Mouse (Mus musculus): Measurements from ENCODE around the gene Rps26.
A peak's percentile ranks its signal among the peaks of the same experiment; 100 is the strongest.

The Rps26 gene

GRCm38 (mm10) chr10:128626311-128627310 lies at the start of gene Rps26:
Rps26 (minus strand) TSS chr10:128626747.
- peak; percentile 91 to 96 for DNase-seq

GRCm38 (mm10) chr10:128674469-128675008 lies 48.0 kb upstream of the Rps26 start:
- peak in 1 of 2 experiments; percentile 24 for DNase-seq

- peak; percentile 86 to 88 for DNase-seq
Measured at GRCm38 (mm10) chr10:128673763-128674468, 47.4 kb upstream of the Rps26 start, which contains the start of gene Suox. Suox (minus strand) TSS chr10:128674073.

- no peak for DNase-seq
Measured at GRCm38 (mm10) chr10:128671148-128671547, 44.6 kb upstream of the Rps26 start.

- DNase-seq = peak; percentile 64 to 80
Measured at GRCm38 (mm10) chr10:128668790-128669672, 42.5 kb upstream of the Rps26 start.

- no peak for DNase-seq
Measured at GRCm38 (mm10) chr10:128665806-128666205, 39.3 kb upstream of the Rps26 start.

GRCm38 (mm10) chr10:128665307-128665706 lies 38.8 kb upstream of the Rps26 start:
- DNase-seq = no peak

- no peak for DNase-seq
Measured at GRCm38 (mm10) chr10:128664808-128665207, 38.3 kb upstream of the Rps26 start.

- no peak for DNase-seq
Measured at GRCm38 (mm10) chr10:128663441-128664220, 37.1 kb upstream of the Rps26 start.

GRCm38 (mm10) chr10:128662465-128662864 lies 35.9 kb upstream of the Rps26 start:
- DNase-seq = no peak

- DNase-seq = no peak
Measured at GRCm38 (mm10) chr10:128659490-128659889, 32.9 kb upstream of the Rps26 start.

- DNase-seq = no peak
Measured at GRCm38 (mm10) chr10:128657844-128658243, 31.3 kb upstream of the Rps26 start.

GRCm38 (mm10) chr10:128656731-128657130 lies 30.2 kb upstream of the Rps26 start:
- no peak for DNase-seq

- peak in 1 of 2 experiments; percentile 45 for DNase-seq
Measured at GRCm38 (mm10) chr10:128655254-128655653, 28.7 kb upstream of the Rps26 start.

GRCm38 (mm10) chr10:128653866-128654265 lies 27.3 kb upstream of the Rps26 start:
- DNase-seq = no peak

- DNase-seq = peak in 1 of 2 experiments; percentile 47
Measured at GRCm38 (mm10) chr10:128646139-128647089, 19.9 kb upstream of the Rps26 start.

- peak; percentile 37 to 45 for DNase-seq
Measured at GRCm38 (mm10) chr10:128645111-128646011, 18.8 kb upstream of the Rps26 start, which contains the start of gene Ikzf4. Ikzf4 (minus strand) TSS chr10:128645991.

- DNase-seq = no peak
Measured at GRCm38 (mm10) chr10:128642749-128643148, 16.2 kb upstream of the Rps26 start.

- DNase-seq = peak in 1 of 2 experiments; percentile 29
Measured at GRCm38 (mm10) chr10:128641871-128642270, 15.3 kb upstream of the Rps26 start.
